Mouse (Mus musculus): ENCODE measurements around the gene Dcaf11. TPM values are rescaled to one million over a fixed set of nuclear protein-coding genes. Genes with fewer than 3 reads are reported as not detected.

Gene Dcaf11
- total and polyA plus RNA-seq, 3 experiments = 24.3 to 37.9 TPM; not detected in 1

- Histone ChIP-seq H3K27ac (ENCODE audit: control insufficient read depth, low read depth, low read length) (no peak overlapping the region), H3K9me3 (replicated peaks; ENCODE audit: insufficient read depth, low read length) (no peaks in the 10 kb centered on the region), H3K4me1 (ENCODE audit: control insufficient read depth in 1 of 2, insufficient read depth in 2 of 2, low read length in 2 of 2) (peaks cover 3 to 18% of the 10 kb centered on the region in 2 experiments), H3K79me2 (ENCODE audit: control insufficient read depth, insufficient read depth, low read length, poor library complexity) (peaks cover 11% of the 10 kb centered on the region), H3K4me3 (ENCODE audit: control insufficient read depth in 1 of 2, insufficient read depth in 1 of 2, low read depth in 2 of 2, low read length in 2 of 2) (no peak overlapping the region), H3K27me3 (ENCODE audit: control insufficient read depth in 1 of 2, insufficient read depth in 2 of 2, low read length in 2 of 2) (no peaks in the 10 kb centered on the region), H3K36me3 (ENCODE audit: control insufficient read depth in 1 of 2, insufficient read depth in 2 of 2, low read length in 2 of 2) (peaks cover 0 to 16% of the 10 kb centered on the region in 2 experiments; a peak in 2 of 4 replicates), H3K9ac (ENCODE audit: control insufficient read depth, low read depth, low read length, poor library complexity, severe bottlenecking) (no peak overlapping the region)
- TF ChIP-seq ZKSCAN1 (IDR thresholded peaks at IDR 0.05; ENCODE audit: low read depth, low read length) (peak; percentile 97), NELFE (IDR thresholded peaks at IDR 0.05; ENCODE audit: low read depth, low read length) (no peak), MYC (IDR thresholded peaks at IDR 0.05; ENCODE audit: low read depth, low read length) (no peak)
- no peak for DNase-seq (ENCODE audit: low read depth, low spot score)
These were observed 20.0 kb downstream of the Dcaf11 start for GRCm38 (mm10) chr14:55579511-55580496.

- Histone ChIP-seq H3K27me3 (ENCODE audit: control insufficient read depth in 1 of 2, insufficient read depth in 2 of 2, low read length in 2 of 2) (no peaks in the 10 kb centered on the region), H3K9ac (ENCODE audit: control insufficient read depth, low read depth, low read length, poor library complexity, severe bottlenecking) (no peak overlapping the region), H3K36me3 (ENCODE audit: control insufficient read depth in 1 of 2, insufficient read depth in 2 of 2, low read length in 2 of 2) (peaks cover 0 to 21% of the 10 kb centered on the region in 2 experiments; a peak in 2 of 4 replicates), H3K4me1 (ENCODE audit: control insufficient read depth in 1 of 2, insufficient read depth in 2 of 2, low read length in 2 of 2) (peaks cover 3 to 22% of the 10 kb centered on the region in 2 experiments), H3K4me3 (ENCODE audit: control insufficient read depth in 1 of 2, insufficient read depth in 1 of 2, low read depth in 2 of 2, low read length in 2 of 2) (no peak overlapping the region), H3K79me2 (ENCODE audit: control insufficient read depth, insufficient read depth, low read length, poor library complexity) (peaks cover 12% of the 10 kb centered on the region), H3K27ac (ENCODE audit: control insufficient read depth, low read depth, low read length) (no peak overlapping the region), H3K9me3 (replicated peaks; ENCODE audit: insufficient read depth, low read length) (no peaks in the 10 kb centered on the region)
- DNase-seq (ENCODE audit: low read depth, low spot score) = no peak
- TF ChIP-seq EP300 (IDR thresholded peaks at IDR 0.05; ENCODE audit: low read depth in 1 of 2, low read length in 2 of 2) (no peak), MYB (IDR thresholded peaks at IDR 0.05; ENCODE audit: low read depth, low read length) (no peak), MEF2A (IDR thresholded peaks at IDR 0.05; ENCODE audit: extremely low read depth, insufficient replicate concordance, low read depth, low read length, poor library complexity, severe bottlenecking) (no peak), POLR2AphosphoS5 (IDR thresholded peaks at IDR 0.05; ENCODE audit: borderline replicate concordance, low read depth, low read length) (no peak), POLR2A (IDR thresholded peaks at IDR 0.05; ENCODE audit: control insufficient read depth in 1 of 2, insufficient read depth in 1 of 2, low read depth in 1 of 2, low read length in 2 of 2, poor library complexity in 1 of 2) (no peak), ZNF384 (IDR thresholded peaks at IDR 0.05; ENCODE audit: low read depth, low read length) (no peak), SIN3A (IDR thresholded peaks at IDR 0.05; ENCODE audit: low read length) (no peak), RCOR1 (IDR thresholded peaks at IDR 0.05; ENCODE audit: low read depth, low read length) (no peak), HCFC1 (IDR thresholded peaks at IDR 0.05; ENCODE audit: low read depth, low read length) (no peak), TCF12 (IDR thresholded peaks at IDR 0.05; ENCODE audit: low read depth, low read length) (no peak), NRF1 (IDR thresholded peaks at IDR 0.05; ENCODE audit: insufficient read depth, low read depth, low read length, poor library complexity, severe bottlenecking) (no peak), CTCF (IDR thresholded peaks at IDR 0.05 in 2 of 3, conservative IDR thresholded peaks at IDR 0.05 in 1 of 3; ENCODE audit: control insufficient read depth in 1 of 3, insufficient read depth in 1 of 3, low read depth in 2 of 3, low read length in 3 of 3, poor library complexity in 1 of 3, severe bottlenecking in 1 of 3) (no peak), USF1 (IDR thresholded peaks at IDR 0.05; ENCODE audit: low read depth, low read length) (no peak), CHD1 (IDR thresholded peaks at IDR 0.05; ENCODE audit: low read depth, low read length) (no peak), MYC (IDR thresholded peaks at IDR 0.05; ENCODE audit: low read depth, low read length) (no peak), ELF1 (IDR thresholded peaks at IDR 0.05; ENCODE audit: low read depth, low read length) (no peak), RAD21 (IDR thresholded peaks at IDR 0.05; ENCODE audit: low read depth, low read length) (no peak), GATA1 (IDR thresholded peaks at IDR 0.05; ENCODE audit: low read depth, low read length) (no peak)
These were observed 20.9 kb downstream of the Dcaf11 start for GRCm38 (mm10) chr14:55580731-55581130.

Measured in MEL (cell line).